ENCODE assay signal across 8 mouse cellular contexts in genomic region chr12:86679546-86679930, GRCm38 (mm10). TPM values are rescaled to one million over a fixed set of nuclear protein-coding genes. Genes with fewer than 3 reads are reported as not detected.
DNase-seq lines count a peak whose midpoint lies in the region; ATAC-seq lines count a peak whose summit lies in the region.

No protein-coding gene starts in this region.

- peaks cover 3% of the 10 kb centered on the region; the same call in 1 of the 2 replicates for H3K36me3 ChIP-seq in heart, embryonic 13.5 days
- no peaks in the 10 kb centered on the region for H3K36me3 ChIP-seq in heart, embryonic 16.5 days (ENCODE audit: control insufficient read depth, insufficient read depth)
- peaks cover 22% of the 10 kb centered on the region for H3K36me3 ChIP-seq in midbrain, embryonic 10.5 days

- peak overlapping the region; percentile 99 for H3K4me2 ChIP-seq in heart, embryonic 13.5 days
- peak overlapping the region; percentile 91 for H3K4me2 ChIP-seq in heart, embryonic 16.5 days (ENCODE audit: low read depth, low read length)

- WGBS in heart, embryonic 13.5 days = 4% methylated on average over 9 of the region's 9 CpGs
- 4% methylated on average over 9 of the region's 9 CpGs for WGBS in heart, embryonic 16.5 days
- 7% methylated on average over 9 of the region's 9 CpGs for WGBS in midbrain, embryonic 10.5 days

- H3K27ac ChIP-seq in heart, embryonic 13.5 days (replicated peaks) = peak overlapping the region; percentile 83
- H3K27ac ChIP-seq in brown adipose tissue, adult 24 weeks (replicated peaks; ENCODE audit: low read depth, low read length) = peak overlapping the region; percentile 47; the same call in 1 of the 2 replicates
- H3K27ac ChIP-seq in heart, embryonic 16.5 days (ENCODE audit: low read length) = peak overlapping the region; percentile 70
- peak overlapping the region; percentile 97 for H3K27ac ChIP-seq in midbrain, embryonic 10.5 days (replicated peaks)

- peak overlapping the region; percentile 91 for H3K4me3 ChIP-seq in heart, embryonic 13.5 days
- H3K4me3 ChIP-seq in brown adipose tissue, adult 24 weeks (ENCODE audit: insufficient read depth, low read depth, low read length) = peak overlapping the region; percentile 90
- H3K4me3 ChIP-seq in heart, embryonic 16.5 days (ENCODE audit: low read length) = peak overlapping the region; percentile 79
- peak overlapping the region; percentile 92 for H3K4me3 ChIP-seq in midbrain, embryonic 10.5 days

- no peak for DNase-seq in heart, adult 8-10 months (ENCODE audit: low spot score)
- DNase-seq in midbrain, embryonic 10.5 days (ENCODE audit: low spot score) = no peak
- no peak for DNase-seq in right cerebral cortex, postnatal 14 days
- no peak for DNase-seq in thymus, postnatal 10 days (ENCODE audit: low spot score in 2 of 2)
- DNase-seq in thymus, postnatal 0 days (ENCODE audit: low spot score) = no peak

- H3K9me3 ChIP-seq in heart, embryonic 13.5 days = no peaks in the 10 kb centered on the region
- no peaks in the 10 kb centered on the region; the same call in 1 of the 2 replicates for H3K9me3 ChIP-seq in heart, embryonic 16.5 days (replicated peaks; ENCODE audit: control insufficient read depth, low read length)
- H3K9me3 ChIP-seq in midbrain, embryonic 10.5 days (replicated peaks) = no peaks in the 10 kb centered on the region

- H3K27me3 ChIP-seq in heart, embryonic 13.5 days (replicated peaks) = 0 out of 2 replicates have a peak, but pooled peaks cover 4% of the 10 kb centered on the region
- H3K27me3 ChIP-seq in heart, embryonic 16.5 days (ENCODE audit: control insufficient read depth, insufficient read depth, low read length) = no peaks in the 10 kb centered on the region
- H3K27me3 ChIP-seq in midbrain, embryonic 10.5 days (ENCODE audit: low read depth, poor library complexity, severe bottlenecking) = peaks cover 16% of the 10 kb centered on the region

- ATAC-seq in heart, embryonic 13.5 days (ENCODE audit: extremely low read depth, insufficient number of reproducible peaks, low FRiP score, low TSS enrichment) = no peak
- no peak for ATAC-seq in heart, embryonic 16.5 days (replicated peaks; ENCODE audit: extremely low read depth, insufficient read depth, low FRiP score)

- peak overlapping the region; percentile 93 for H3K9ac ChIP-seq in heart, embryonic 13.5 days
- peak overlapping the region; percentile 87 for H3K9ac ChIP-seq in heart, embryonic 16.5 days (ENCODE audit: low read length)

- peaks cover 40% of the 10 kb centered on the region for H3K4me1 ChIP-seq in heart, embryonic 13.5 days
- peaks cover 4% of the 10 kb centered on the region for H3K4me1 ChIP-seq in brown adipose tissue, adult 24 weeks (ENCODE audit: control insufficient read depth, insufficient read depth, insufficient read length, low read length)
- peaks cover 24% of the 10 kb centered on the region for H3K4me1 ChIP-seq in heart, embryonic 16.5 days (ENCODE audit: control insufficient read depth, insufficient read depth, low read length)
- peaks cover 52% of the 10 kb centered on the region for H3K4me1 ChIP-seq in midbrain, embryonic 10.5 days

RNA-seq across cellular contexts. Expression of gene Vash1, which starts 1.0 kb away (rescaled TPM):
- 9.3 and 9.8 TPM in 2 replicates for polyA plus RNA-seq in heart, embryonic 13.5 days (2015; fragmentation: Nextera tagmentation; extraction: Ambion mirVana)
- 10 to 100 TPM in 3 of 4 experiments, 1 to 10 TPM in 1; 6.6 to 16.3 (median 13.3) TPM for total RNA-seq in heart, adult 8-10 months (2022)
- polyA plus RNA-seq in brown adipose tissue, adult 24 weeks (2012; ENCODE audit: insufficient read depth, insufficient read length, missing spikeins) = 1.0 and 1.5 TPM in 2 replicates
- polyA plus RNA-seq in heart, embryonic 16.5 days (2015; fragmentation: Nextera tagmentation; extraction: Ambion mirVana) = 8.9 and 11.0 TPM in 2 replicates
- polyA plus RNA-seq in midbrain, embryonic 10.5 days (2016; fragmentation: Nextera tagmentation; extraction: Ambion mirVana) = 17.5 and 22.3 TPM in 2 replicates
- polyA plus RNA-seq in thymus, postnatal 0 days (2015; fragmentation: Nextera tagmentation; extraction: Ambion mirVana) = 1.3 and 1.5 TPM in 2 replicates

RNA-seq across cellular contexts. Expression of gene Angel1, which starts 46.7 kb away (rescaled TPM):
- 9.6 TPM in 2 replicates for polyA plus RNA-seq in heart, embryonic 13.5 days (2015; fragmentation: Nextera tagmentation; extraction: Ambion mirVana)
- 1 to 10 TPM; 2.9 to 4.6 (median 3.8) TPM for total RNA-seq in heart, adult 8-10 months (2022)
- polyA plus RNA-seq in brown adipose tissue, adult 24 weeks (2012; ENCODE audit: insufficient read depth, insufficient read length, missing spikeins) = 2.2 and 2.9 TPM in 2 replicates
- 7.9 and 9.4 TPM in 2 replicates for polyA plus RNA-seq in heart, embryonic 16.5 days (2015; fragmentation: Nextera tagmentation; extraction: Ambion mirVana)
- polyA plus RNA-seq in midbrain, embryonic 10.5 days (2016; fragmentation: Nextera tagmentation; extraction: Ambion mirVana) = 14.4 and 16.0 TPM in 2 replicates
- 3.4 and 3.7 TPM in 2 replicates for polyA plus RNA-seq in thymus, postnatal 0 days (2015; fragmentation: Nextera tagmentation; extraction: Ambion mirVana)

RNA-seq across cellular contexts. Expression of gene Lrrc74a, which starts 54.6 kb away (rescaled TPM):
- polyA plus RNA-seq in heart, embryonic 13.5 days (2015; fragmentation: Nextera tagmentation; extraction: Ambion mirVana) = not detected in 2 replicates
- total RNA-seq in heart, adult 8-10 months (2022) = not detected
- not detected in 2 replicates for polyA plus RNA-seq in brown adipose tissue, adult 24 weeks (2012; ENCODE audit: insufficient read depth, insufficient read length, missing spikeins)
- not detected in 2 replicates for polyA plus RNA-seq in heart, embryonic 16.5 days (2015; fragmentation: Nextera tagmentation; extraction: Ambion mirVana)
- not detected in 2 replicates for polyA plus RNA-seq in midbrain, embryonic 10.5 days (2016; fragmentation: Nextera tagmentation; extraction: Ambion mirVana)
- 0.09 TPM in 1 of 2 replicates, not detected in the other for polyA plus RNA-seq in thymus, postnatal 0 days (2015; fragmentation: Nextera tagmentation; extraction: Ambion mirVana)

Comparison
In these comparisons a context has a peak if more than half of its experiments do, and no peak if none do; other contexts are left out.
1. H3K27ac ChIP-seq: peak in every context shown above with its lines; median percentile 97 in midbrain, embryonic 10.5 days; 83 in heart, embryonic 13.5 days; 70 in heart, embryonic 16.5 days; 47 in brown adipose tissue, adult 24 weeks.